Mouse (Mus musculus) heart, postnatal 36 days (tissue): ENCODE results near the gene Fam114a1. TPM values are rescaled to one million over a fixed set of nuclear protein-coding genes. Genes with fewer than 3 reads are reported as not detected.

Source experiments
- DNase-seq, 2 experiments: peaks; one replicate each; pipeline ENCODE4 v3.0.0; 2021 to 2022
- intact Hi-C: fragments of 180-260 bp; cut with DNase I; formaldehyde crosslinking; loops from one replicate; pipeline ENCODE4 v1.15.1; 2025
- total RNA-seq, 2 experiments: library from RNA; stranded (reverse); gene quantifications; 2 replicates each; pipeline ENCODE4 v1.2.3; 2021

The Fam114a1 gene
- total RNA-seq, 2 experiments from 2014 or later = 16.4 to 16.8 TPM

GRCm38 (mm10) chr5:65002940-65003824 is 33.3 kb downstream of the Fam114a1 start:
- no peak for DNase-seq
- intact Hi-C loops = loop anchor here (1.0 to 10.0 kb wide), 4 partner anchors 156 to 392 kb away; partner anchors contain the start of genes Lias and Rpl9

- intact Hi-C loops = loop anchor here (1.0 to 10.0 kb wide), 4 partner anchors 155 to 391 kb away; partner anchors contain the start of genes Lias and Rpl9
Measured at GRCm38 (mm10) chr5:65003946-65004535, 34.2 kb downstream of the Fam114a1 start.

GRCm38 (mm10) chr5:65005251-65005650 is 35.4 kb downstream of the Fam114a1 start:
- intact Hi-C loops = loop anchor here (10.0 kb wide), 1 partner anchor 390 kb away; the partner anchor contains the start of genes Lias and Rpl9

More at GRCm38 (mm10) chr5:65003946-65004535, 34.2 kb downstream of the Fam114a1 start:
- no peak for DNase-seq

GRCm38 (mm10) chr5:65006011-65006491 is 36.2 kb downstream of the Fam114a1 start:
- intact Hi-C loops = loop anchor here (10.0 kb wide), 1 partner anchor 389 kb away; the partner anchor contains the start of genes Lias and Rpl9
- no peak for DNase-seq

More at GRCm38 (mm10) chr5:65005251-65005650, 35.4 kb downstream of the Fam114a1 start:
- no peak for DNase-seq

GRCm38 (mm10) chr5:65011901-65012573 is 42.2 kb downstream of the Fam114a1 start:
- DNase-seq = no peak
- intact Hi-C loops = no loop called here

GRCm38 (mm10) chr5:65015508-65015907 is 45.6 kb downstream of the Fam114a1 start:
- no peak for DNase-seq
- intact Hi-C loops = no loop called here

- intact Hi-C loops = no loop called here
- no peak for DNase-seq
Measured at GRCm38 (mm10) chr5:65019109-65019508, 49.2 kb downstream of the Fam114a1 start.

GRCm38 (mm10) chr5:65019823-65020222 is 50.0 kb downstream of the Fam114a1 start:
- intact Hi-C loops = no loop called here
- DNase-seq = no peak

- intact Hi-C loops = no loop called here
Measured at GRCm38 (mm10) chr5:65022006-65022405, 52.1 kb downstream of the Fam114a1 start.

GRCm38 (mm10) chr5:65024641-65025040 is 54.8 kb downstream of the Fam114a1 start:
- intact Hi-C loops = no loop called here
- no peak for DNase-seq

More at GRCm38 (mm10) chr5:65022006-65022405, 52.1 kb downstream of the Fam114a1 start:
- no peak for DNase-seq

GRCm38 (mm10) chr5:65025916-65026315 is 56.0 kb downstream of the Fam114a1 start:
- no peak for DNase-seq
- intact Hi-C loops = no loop called here

GRCm38 (mm10) chr5:65026776-65027175 is 56.9 kb downstream of the Fam114a1 start:
- intact Hi-C loops = no loop called here
- DNase-seq = no peak

- no peak for DNase-seq
Measured at GRCm38 (mm10) chr5:65028019-65028418, 58.1 kb downstream of the Fam114a1 start.

GRCm38 (mm10) chr5:65036597-65036996 is 66.7 kb downstream of the Fam114a1 start:
- intact Hi-C loops = loop anchor here (10.0 kb wide), 1 partner anchor 118 kb away; no protein-coding TSS in a partner anchor

More at GRCm38 (mm10) chr5:65028019-65028418, 58.1 kb downstream of the Fam114a1 start:
- intact Hi-C loops = no loop called here

GRCm38 (mm10) chr5:65038305-65038704 is 68.4 kb downstream of the Fam114a1 start:
- intact Hi-C loops = loop anchor here (10.0 kb wide), 1 partner anchor 116 kb away; no protein-coding TSS in a partner anchor
- DNase-seq = no peak

More at GRCm38 (mm10) chr5:65036597-65036996, 66.7 kb downstream of the Fam114a1 start:
- DNase-seq = peak in 1 of 2 experiments; percentile 35

- DNase-seq = peak; percentile 29 to 45
- intact Hi-C loops = loop anchor here (10.0 kb wide), 1 partner anchor 116 kb away; no protein-coding TSS in a partner anchor
Measured at GRCm38 (mm10) chr5:65038811-65039571, 69.1 kb downstream of the Fam114a1 start.

GRCm38 (mm10) chr5:65040463-65040862 is 70.6 kb downstream of the Fam114a1 start:
- peak in 1 of 2 experiments; percentile 24 for DNase-seq
- intact Hi-C loops = no loop called here

- no peak for DNase-seq
- intact Hi-C loops = no loop called here
Measured at GRCm38 (mm10) chr5:65043407-65043895, 73.6 kb downstream of the Fam114a1 start.
